Mouse (Mus musculus) left cerebral cortex, postnatal 14 days (tissue): Measurements from ENCODE around the gene Rtl8c. TPM values are rescaled to one million over a fixed set of nuclear protein-coding genes. Genes with fewer than 3 reads are reported as not detected.

Source experiments
- total RNA-seq, 2 experiments: library from RNA; stranded (reverse); gene quantifications; 2 replicates each; pipeline ENCODE4 v1.2.3; 2021

The Rtl8c gene
- total RNA-seq, 2 experiments from 2014 or later: 181 to 186 TPM

Other genes starting within 250 kb of the Rtl8c start
- 10 to 100 TPM; 13.3 to 15.7 TPM for gene Mospd1, start 237.5 kb upstream of the Rtl8c start, total RNA-seq
- not detected for gene Etd, start 173.1 kb upstream of the Rtl8c start, total RNA-seq
- not detected for gene Gm14597, start 947 bp downstream of the Rtl8c start, total RNA-seq
- 100 to 1,000 TPM; 275 to 356 TPM for gene Rtl8a, start 35.6 kb downstream of the Rtl8c start, total RNA-seq
- 100 to 1,000 TPM; 269 to 272 TPM for gene Rtl8b, start 62.4 kb downstream of the Rtl8c start, total RNA-seq
- gene 4930502E18Rik, start 116.8 kb downstream of the Rtl8c start, total RNA-seq: under 1 TPM in 1 of 2 experiments, not detected in 1; 0.24 TPM
- not detected for gene 1700013H16Rik, start 149.8 kb downstream of the Rtl8c start, total RNA-seq
- not detected for gene Zfp36l3, start 168.4 kb downstream of the Rtl8c start, total RNA-seq
- gene Xlr, start 189.7 kb downstream of the Rtl8c start, total RNA-seq: 1 to 10 TPM in 1 of 2 experiments, under 1 TPM in 1; 0.57 to 1.7 TPM